Mouse (Mus musculus) spleen, adult 2 months (tissue): ENCODE measurements around the gene B4galnt2.

Source experiments
- CTCF ChIP-seq: fragments of 200-500 bp; IDR thresholded peaks from 2 replicates; pipeline ENCODE4 v1.5.1; 2011; ENCODE audit warnings: mild to moderate bottlenecking, inconsistent platforms; ENCODE audit not compliant: insufficient read depth, insufficient read length, insufficient replicate concordance; ENCODE audit errors: extremely low read depth
- POLR2A ChIP-seq: fragments of 200-500 bp; IDR thresholded peaks from 2 replicates; pipeline ENCODE4 v1.6.1; 2011; ENCODE audit warnings: low read depth, low read length, inconsistent platforms

GRCm38 (mm10) chr11:95953313-95953712 lies 38.6 kb upstream of the B4galnt2 start:
- TF ChIP-seq CTCF (no peak), POLR2A (no peak)
